Mouse (Mus musculus): ENCODE results near the gene Gm10985. TPM values are rescaled to one million over a fixed set of nuclear protein-coding genes. Genes with fewer than 3 reads are reported as not detected.

The Gm10985 gene
- total and polyA plus RNA-seq, 2 experiments from 2014 or later, result not detected

DNA sequence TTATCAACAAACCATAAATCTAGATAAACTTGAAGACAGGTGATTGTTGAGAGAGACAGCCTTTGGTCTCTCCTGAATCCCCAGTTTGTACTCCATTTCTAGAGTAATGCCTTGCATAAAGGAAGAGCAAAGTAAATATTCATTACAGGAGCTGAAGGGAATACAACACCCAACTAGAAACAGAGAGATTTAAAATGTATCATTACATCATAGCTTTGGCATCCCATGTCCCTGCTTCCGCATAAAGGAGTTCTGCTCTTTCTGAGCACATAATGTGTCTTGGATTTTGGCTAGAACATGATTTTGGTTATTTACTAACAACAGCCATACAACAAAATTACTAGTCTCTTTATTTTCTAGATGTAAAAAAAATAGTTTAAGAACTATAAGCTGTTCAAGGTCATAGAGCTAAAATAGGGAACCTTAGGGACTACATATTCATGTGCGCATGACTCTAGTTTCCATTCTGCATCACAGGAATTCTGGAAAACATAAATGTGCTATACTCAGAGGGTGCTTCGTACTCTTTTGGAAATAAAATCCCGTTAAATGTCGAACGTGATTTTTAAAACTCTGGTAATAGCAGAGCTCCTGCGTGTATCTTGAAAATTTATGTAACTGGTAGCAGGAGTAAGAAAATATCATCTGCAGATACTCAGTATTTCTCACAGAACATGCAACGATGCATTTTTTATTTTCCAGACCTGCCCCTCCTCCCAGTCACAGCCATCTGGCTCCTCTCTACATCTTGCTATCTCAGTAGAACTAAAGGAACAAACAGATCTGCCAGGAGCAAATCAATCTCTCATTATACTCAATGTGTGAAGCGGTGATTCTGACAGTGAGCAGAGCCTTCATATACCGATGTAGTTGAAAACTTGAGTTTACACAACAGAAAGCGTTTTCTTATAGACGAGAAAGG, 46.0 kb downstream of the Gm10985 start:
- DNase-seq (ENCODE audit: low spot score) (no peak), ATAC-seq (ENCODE audit: insufficient read depth, low read depth) (peak; percentile 39; the same call in 1 of the 2 replicates)
- Histone ChIP-seq H3K27ac (ENCODE audit: low read depth) (no peak overlapping the region), H3K9me3 (replicated peaks; ENCODE audit: control insufficient read depth, low read length) (peaks cover 8% of the 10 kb centered on the region; the same call in 1 of the 2 replicates), H3K4me2 (ENCODE audit: low read depth, low read length) (no peak overlapping the region), H3K4me1 (ENCODE audit: control insufficient read depth, insufficient read depth) (no peaks in the 10 kb centered on the region), H3K27me3 (ENCODE audit: control insufficient read depth, insufficient read depth, low read length) (no peaks in the 10 kb centered on the region), H3K4me3 (ENCODE audit: low read depth, low read length) (no peak overlapping the region), H3K36me3 (replicated peaks; ENCODE audit: control insufficient read depth, insufficient read depth, low read length) (no peaks in the 10 kb centered on the region), H3K9ac (replicated peaks; ENCODE audit: low read depth, low read length) (no peak overlapping the region)
- 66% methylated on average over 12 of the region's 12 CpGs for WGBS
- TF ChIP-seq CTCF (IDR thresholded peaks at IDR 0.05; ENCODE audit: low read depth) (no peak), EP300 (IDR thresholded peaks at IDR 0.05; ENCODE audit: low read depth) (no peak)

Other genes with a start within 250 kb of the Gm10985 start
- 16.4 and 16.5 TPM in 2 replicates for gene Frem2, start 187.7 kb upstream of the Gm10985 start, total RNA-seq (2014; rRNA removed; ENCODE audit: low replicate concordance)
- gene Frem2, start 187.7 kb upstream of the Gm10985 start, polyA plus RNA-seq (2015; fragmentation: Nextera tagmentation; extraction: Ambion mirVana), result 1.4 and 1.7 TPM in 2 replicates
- gene Ufm1, start 18.7 kb downstream of the Gm10985 start, total RNA-seq (2014; rRNA removed; ENCODE audit: low replicate concordance), result 8.0 and 10.9 TPM in 2 replicates
- 65.6 and 70.0 TPM in 2 replicates for gene Ufm1, start 18.7 kb downstream of the Gm10985 start, polyA plus RNA-seq (2015; fragmentation: Nextera tagmentation; extraction: Ambion mirVana)